Mouse (Mus musculus): ENCODE measurements around the gene Pax7.
A peak's percentile ranks its signal among the peaks of the same experiment; 100 is the strongest.

Pax7 gene

GRCm38 (mm10) chr4:139833036-139833634 lies at the start of gene Pax7:
Pax7 (minus strand) TSS chr4:139833528.
- DNase-seq, result no peak

- DNase-seq, result no peak
Observed at GRCm38 (mm10) chr4:139881796-139882195, 48.5 kb upstream of the Pax7 start.

DNA sequence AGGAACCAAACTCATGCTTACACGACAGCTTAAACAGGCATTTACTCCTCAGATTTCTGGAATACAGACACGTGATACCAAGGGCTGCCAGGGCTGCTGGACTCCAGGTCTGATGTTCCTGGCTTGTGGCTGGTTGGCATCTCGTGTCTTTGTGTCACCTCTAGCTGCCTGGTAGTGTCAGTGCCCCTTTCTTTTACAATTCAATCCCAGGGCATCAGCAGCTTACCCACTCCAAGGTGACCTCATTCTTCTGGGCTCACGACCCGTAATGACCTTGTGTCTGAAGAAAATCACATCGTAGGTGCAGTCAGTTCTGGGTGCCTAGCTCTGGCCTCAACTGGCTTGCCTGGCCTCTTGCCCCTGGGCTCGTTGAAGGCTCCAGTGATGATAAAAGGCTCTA lies 46.0 kb upstream of the Pax7 start:
- DNase-seq, result no peak

DNA sequence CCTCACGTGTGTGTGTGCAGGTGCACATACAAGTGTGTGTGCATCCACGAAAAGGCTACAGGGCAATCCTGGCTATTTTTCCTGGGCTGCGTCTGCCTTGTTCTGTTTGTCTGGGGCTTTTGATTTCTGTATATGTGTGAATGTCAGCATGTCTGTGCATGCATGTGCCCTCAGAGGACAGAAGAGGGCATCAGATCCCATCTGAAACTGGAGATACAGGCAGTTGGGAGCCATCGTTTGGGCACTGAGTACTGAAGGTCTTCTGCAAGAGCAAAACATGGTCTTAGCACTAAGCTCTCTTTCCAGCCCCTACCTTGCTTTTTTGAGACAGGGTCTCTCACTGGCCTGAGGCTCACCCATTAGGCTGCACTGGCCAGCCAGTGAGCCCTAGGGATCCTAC lies 45.1 kb upstream of the Pax7 start:
- DNase-seq, result no peak

GRCm38 (mm10) chr4:139877269-139877668 lies 43.9 kb upstream of the Pax7 start:
- peak; percentile 22 for DNase-seq

DNA sequence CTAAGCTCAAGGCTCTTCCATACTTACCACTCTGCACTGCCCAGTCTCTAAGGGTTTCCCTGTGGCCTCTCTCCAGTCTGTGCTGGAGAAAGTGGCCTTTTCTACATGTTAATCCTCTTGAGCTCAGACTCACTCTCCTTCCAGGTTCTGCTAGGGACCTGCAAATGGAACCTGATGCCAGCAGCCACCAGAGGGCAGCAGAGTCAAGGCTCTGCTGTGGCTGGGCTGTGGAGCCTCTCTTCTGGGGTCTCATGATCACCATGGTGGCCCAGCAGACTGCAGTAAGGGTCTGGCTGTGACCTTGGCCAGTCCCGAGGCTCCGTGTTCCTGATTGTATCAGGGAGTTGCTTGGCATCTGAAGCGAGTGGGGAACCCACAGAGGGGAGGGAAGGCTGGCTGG lies 39.3 kb upstream of the Pax7 start:
- peak; percentile 16 to 19 for DNase-seq

DNA sequence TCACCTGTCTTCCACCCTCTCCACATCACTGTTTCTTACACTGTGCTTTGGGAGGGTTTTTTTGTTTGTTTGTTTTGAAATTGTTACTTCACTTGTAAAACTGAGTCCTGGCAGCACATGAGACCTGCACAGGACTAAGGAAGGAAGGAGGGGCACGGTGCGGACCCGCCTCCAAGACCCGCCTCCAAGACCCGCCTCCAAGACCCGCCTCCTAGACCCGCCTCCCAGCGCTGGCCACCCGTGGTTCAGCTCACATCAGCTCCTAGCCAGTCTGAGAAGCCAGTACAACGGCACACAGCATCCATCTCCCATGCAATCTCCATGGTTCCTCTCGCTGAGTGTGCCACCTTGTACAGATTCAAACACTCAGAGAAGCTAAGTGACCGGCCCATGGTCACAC lies 38.4 kb upstream of the Pax7 start:
- no peak for DNase-seq

DNA sequence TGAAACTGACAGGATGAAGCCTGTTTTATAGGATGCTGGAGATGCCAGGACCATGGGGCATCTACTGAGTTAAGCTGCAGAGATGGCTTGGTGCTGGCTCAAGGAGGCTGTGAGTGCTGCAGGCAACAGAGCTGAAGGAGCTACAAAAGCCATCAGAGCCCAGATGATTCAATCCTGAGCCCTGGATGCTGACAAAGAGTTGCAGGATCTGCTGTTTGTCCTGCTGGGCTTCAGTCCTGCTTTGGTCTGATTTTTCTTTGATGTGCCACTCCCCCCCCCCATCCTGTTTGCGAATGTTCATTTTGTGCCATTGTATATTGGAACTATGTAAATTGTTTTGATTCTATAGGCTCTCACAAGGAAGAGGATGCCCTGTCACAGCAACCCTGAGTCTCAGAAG lies 29.9 kb upstream of the Pax7 start:
- no peak for DNase-seq

- DNase-seq, result peak; percentile 78 to 81
Observed at GRCm38 (mm10) chr4:139858635-139859176, 25.4 kb upstream of the Pax7 start.

GRCm38 (mm10) chr4:139852219-139853035 lies 19.1 kb upstream of the Pax7 start:
- DNase-seq, result peak in 1 of 2 experiments; percentile 28

- DNase-seq, result no peak
Observed at GRCm38 (mm10) chr4:139851387-139851786, 18.1 kb upstream of the Pax7 start.

- DNase-seq, result no peak
Observed at GRCm38 (mm10) chr4:139850547-139851170, 17.3 kb upstream of the Pax7 start.

- DNase-seq, result no peak
Observed at GRCm38 (mm10) chr4:139843456-139843855, 10.1 kb upstream of the Pax7 start.

DNA sequence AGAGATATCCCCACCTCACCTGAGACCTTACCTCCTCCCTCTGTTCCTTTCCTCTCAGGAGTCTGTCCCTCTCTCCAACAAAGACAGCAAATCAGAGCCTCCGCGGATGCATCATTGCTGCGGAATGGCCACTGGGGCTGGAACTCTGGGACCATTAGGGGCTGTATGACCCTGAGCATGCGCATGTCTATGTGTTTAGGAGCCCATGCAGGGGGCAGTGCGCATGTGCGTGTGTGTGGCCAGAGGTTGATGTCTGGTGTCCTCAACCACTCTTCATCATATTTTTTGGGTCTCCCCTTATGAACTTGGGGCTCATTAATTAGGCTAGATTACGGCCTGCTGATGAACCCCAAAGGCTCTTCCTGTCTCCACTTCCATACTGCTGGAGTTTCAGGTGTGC lies 9.6 kb upstream of the Pax7 start:
- DNase-seq, result no peak

GRCm38 (mm10) chr4:139840939-139841500 lies 7.7 kb upstream of the Pax7 start:
- DNase-seq, result no peak

DNA sequence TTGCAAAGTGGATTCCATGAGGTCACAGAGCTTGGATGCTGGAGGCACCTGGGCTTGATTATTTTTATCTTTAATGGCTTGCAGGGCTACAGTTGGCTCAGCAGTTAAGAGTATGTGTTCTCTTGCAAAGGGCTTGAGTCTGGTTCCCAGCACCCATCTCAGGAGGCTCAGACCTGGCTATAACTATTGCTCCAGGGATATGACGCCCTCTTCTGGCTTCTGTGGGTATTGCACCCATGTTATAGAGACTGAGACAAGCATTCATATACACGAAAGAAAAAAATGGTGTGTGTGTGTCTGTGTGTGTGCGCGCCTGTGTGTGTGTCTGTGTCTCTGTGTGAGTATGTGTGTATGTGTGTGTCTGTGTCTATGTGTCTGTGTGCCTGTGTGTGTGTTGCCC lies 7.1 kb upstream of the Pax7 start:
- no peak for DNase-seq

DNA sequence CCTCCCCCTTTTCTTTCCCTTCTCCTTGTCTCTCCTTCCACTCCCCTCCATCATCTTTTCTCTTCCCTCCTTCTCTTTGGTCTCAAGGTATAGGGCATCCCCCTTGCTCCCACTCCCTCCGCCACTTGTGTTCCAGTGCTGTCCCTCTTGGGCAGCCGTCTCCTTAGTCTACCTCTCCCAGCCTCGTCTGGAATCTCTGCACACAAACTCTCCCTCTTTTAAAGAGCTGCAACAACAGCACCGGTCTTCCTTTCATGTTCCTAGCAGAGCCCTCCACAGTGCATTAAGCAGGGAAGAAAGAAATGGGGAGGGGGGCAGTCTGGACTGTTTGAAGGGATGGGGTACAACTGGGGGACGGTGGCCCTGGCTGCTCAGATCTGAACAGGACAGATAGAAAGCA lies 3.4 kb upstream of the Pax7 start:
- DNase-seq, result no peak

DNA sequence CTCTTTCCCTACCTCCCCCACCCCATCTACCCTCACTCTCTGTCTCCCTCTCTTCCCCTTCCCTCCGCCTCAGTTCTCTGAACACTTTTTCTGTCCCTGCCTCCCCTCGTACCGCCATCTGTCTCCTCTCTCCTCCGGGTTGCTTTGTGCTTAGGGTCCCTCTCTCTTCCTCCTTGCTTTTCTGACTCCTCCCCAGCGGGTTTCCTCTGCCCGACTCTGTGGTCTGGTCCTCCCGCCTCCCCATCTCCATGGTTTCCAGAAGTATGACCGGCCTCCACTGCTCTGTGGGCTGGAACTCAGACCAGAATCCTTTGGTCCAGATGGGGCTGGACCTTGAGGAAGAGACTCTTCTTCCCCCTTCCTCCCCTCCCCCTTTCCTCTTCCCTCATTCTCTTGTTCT lies 2.9 kb upstream of the Pax7 start:
- no peak for DNase-seq

GRCm38 (mm10) chr4:139833817-139834401 lies 581 bp upstream of the Pax7 start:
- DNase-seq, result no peak

DNA sequence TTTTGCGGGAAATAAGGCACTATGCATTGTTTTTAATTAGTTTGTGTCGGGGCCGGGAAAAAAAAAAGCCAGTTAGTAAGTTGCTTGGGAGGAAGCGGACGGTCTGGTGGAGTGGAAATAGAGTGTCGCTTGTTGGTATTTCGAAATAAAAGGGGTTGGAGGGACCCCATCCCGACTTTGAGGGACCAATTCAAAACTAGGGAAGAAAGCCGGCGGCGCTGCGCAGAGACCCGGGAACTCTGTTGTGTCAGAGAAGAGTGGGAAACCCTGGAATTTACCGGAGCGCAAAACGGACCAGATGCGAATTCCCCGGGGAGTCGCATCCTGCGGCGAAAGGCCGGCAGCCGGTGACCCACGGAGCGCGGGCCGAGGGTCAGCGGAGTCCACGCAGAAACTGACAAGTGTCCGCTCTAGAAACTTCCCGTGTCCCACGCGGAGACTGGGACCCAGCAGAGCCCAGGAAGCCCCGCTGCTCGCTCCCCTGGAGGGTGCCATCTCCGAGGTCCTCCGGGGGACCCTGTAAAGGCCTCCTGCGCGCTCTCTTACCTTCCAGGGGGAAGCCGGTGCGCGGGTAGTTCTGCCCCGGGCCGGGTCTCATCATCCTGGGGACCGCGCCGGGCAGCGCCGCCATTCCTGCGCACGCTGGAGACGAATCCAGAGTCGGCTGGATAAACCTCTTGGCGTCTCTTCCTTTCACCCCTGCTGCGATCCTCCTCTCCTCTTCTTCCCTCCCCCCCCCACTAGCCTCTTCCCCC lies 870 bp downstream of the Pax7 start:
- DNase-seq, result no peak

GRCm38 (mm10) chr4:139831501-139832230 lies 1.7 kb downstream of the Pax7 start:
- DNase-seq, result no peak
